Mouse (Mus musculus) brown adipose tissue, adult 24 weeks (tissue): ENCODE data around the gene Ank3. TPM values are rescaled to one million over a fixed set of nuclear protein-coding genes. Genes with fewer than 3 reads are reported as not detected.

ENCODE experiments used
- H3K27ac ChIP-seq: fragments of 200-500 bp; replicated peaks from 2 replicates; pipeline ENCODE4 v1.5.1; 2012; ENCODE audit warnings: low read depth, mild to moderate bottlenecking, low read length
- H3K4me1 ChIP-seq: fragments of 200-500 bp; 2 replicates; pipeline ENCODE4 v1.6.1; 2012; ENCODE audit warnings: low read length, mixed read lengths; ENCODE audit not compliant: control insufficient read depth, insufficient read depth, insufficient read length
- H3K4me3 ChIP-seq: fragments of 200-500 bp; 2 replicates; pipeline ENCODE4 v1.5.1; 2012; ENCODE audit warnings: low read depth, mild to moderate bottlenecking, low read length, moderate library complexity; ENCODE audit not compliant: insufficient read depth
- polyA plus RNA-seq: library from polyadenylated mRNA; stranded (reverse); fragments of >200 nt; gene quantifications from 2 replicates; pipeline ENCODE4 v1.2.4, GENCODE M21; 2012; ENCODE audit not compliant: missing spikeins, insufficient read depth, insufficient read length

Gene Ank3
- polyA plus RNA-seq, 1 experiment = 6.5 TPM

DNA sequence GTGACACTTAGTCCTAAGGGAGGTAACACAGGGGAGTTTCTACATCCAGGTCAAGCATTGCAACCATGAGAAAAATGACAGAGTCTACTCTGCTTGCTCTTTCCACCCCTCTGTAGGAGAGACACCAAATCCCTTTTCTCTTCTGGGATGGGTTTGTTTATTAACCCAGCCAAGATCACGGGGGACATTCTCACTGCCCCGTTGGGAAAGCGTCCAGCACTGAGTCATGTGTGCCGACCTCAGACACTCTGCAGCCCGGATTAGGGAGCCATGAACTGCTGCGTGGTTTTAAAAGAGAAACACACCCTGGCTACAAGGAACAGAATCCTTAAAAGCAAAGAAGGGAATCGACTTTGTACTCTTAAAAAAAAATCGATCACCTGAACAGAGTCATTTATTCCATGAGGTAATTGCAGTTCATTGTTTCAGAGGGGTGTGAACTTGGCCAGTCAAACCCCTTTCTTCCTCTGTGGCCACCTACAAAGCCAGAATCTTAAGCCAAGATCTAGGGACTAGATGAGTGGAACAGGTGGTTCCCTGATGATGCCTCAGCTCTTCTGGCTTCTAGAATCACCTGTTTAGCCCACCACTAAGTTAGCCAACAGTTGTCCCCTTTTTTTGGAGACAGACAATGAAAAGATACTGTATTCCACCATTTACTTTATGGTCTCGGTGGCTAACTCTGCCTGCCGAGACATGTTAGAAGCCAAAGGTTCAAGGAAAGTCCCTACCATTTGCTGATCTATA is 518.3 kb downstream of the Ank3 start:
- Histone ChIP-seq H3K27ac (no peak overlapping the region), H3K4me1 (peaks cover 8% of the 10 kb centered on the region; the same call in 1 of the 2 replicates), H3K4me3 (no peak overlapping the region)

- Histone ChIP-seq H3K27ac (no peak overlapping the region), H3K4me1 (peaks cover 8% of the 10 kb centered on the region; the same call in 1 of the 2 replicates), H3K4me3 (no peak overlapping the region)
These were observed 519.1 kb downstream of the Ank3 start for GRCm38 (mm10) chr10:69917711-69918110.

GRCm38 (mm10) chr10:69918461-69919151 is 520.0 kb downstream of the Ank3 start:
- no peak overlapping the region for H3K27ac ChIP-seq
- H3K4me1 ChIP-seq = peaks cover 8% of the 10 kb centered on the region; the same call in 1 of the 2 replicates
- no peak overlapping the region for H3K4me3 ChIP-seq

- H3K4me3 ChIP-seq = no peak overlapping the region
- no peak overlapping the region for H3K27ac ChIP-seq
- H3K4me1 ChIP-seq = peaks cover 8% of the 10 kb centered on the region; the same call in 1 of the 2 replicates
These were observed 520.5 kb downstream of the Ank3 start for GRCm38 (mm10) chr10:69919152-69919492.

- no peak overlapping the region for H3K4me3 ChIP-seq
- H3K4me1 ChIP-seq = peaks cover 8% of the 10 kb centered on the region; the same call in 1 of the 2 replicates
- no peak overlapping the region for H3K27ac ChIP-seq
These were observed 521.2 kb downstream of the Ank3 start for GRCm38 (mm10) chr10:69919746-69920145.

DNA sequence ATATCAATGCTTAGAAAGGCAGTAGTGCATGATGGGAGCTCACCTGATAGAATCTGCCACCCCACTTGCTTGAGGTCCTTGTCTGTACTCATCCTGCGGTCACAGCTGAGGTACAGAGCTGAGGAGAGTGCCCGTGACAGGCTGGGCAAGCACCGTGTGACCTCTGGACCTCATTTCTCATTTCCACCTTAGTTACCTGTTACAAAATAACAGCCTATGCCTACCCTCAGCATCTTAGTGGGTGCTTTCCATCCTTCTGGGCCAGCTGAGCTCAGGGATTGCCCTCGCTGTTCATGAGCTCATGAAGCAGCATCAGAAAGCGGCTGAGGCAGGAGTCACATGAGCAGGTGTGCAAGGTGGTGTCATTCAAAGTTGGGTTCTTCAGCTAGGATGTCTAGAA is 523.5 kb downstream of the Ank3 start:
- Histone ChIP-seq H3K4me3 (no peak overlapping the region), H3K27ac (no peak overlapping the region), H3K4me1 (0 out of 2 replicates have a peak, but pooled peaks cover 3% of the 10 kb centered on the region)

DNA sequence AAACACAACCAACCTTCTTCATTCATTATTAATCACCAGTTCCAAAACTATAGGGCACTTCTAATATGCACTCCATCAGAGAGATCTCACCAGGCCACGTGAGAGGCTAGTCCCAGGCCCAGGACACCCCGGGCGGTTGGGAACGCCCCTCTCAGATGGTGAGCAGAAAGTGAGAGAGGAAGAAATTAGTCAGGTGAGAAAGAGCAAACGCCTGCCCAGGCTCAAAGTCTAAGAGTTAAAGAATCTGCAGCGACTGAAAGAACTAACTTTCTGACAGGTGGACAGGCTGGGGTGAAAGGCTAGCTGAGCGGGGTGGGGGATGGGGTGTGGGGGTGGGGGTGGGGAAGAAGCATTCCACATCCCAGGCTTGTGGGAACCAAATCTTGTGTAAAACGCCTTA is 525.2 kb downstream of the Ank3 start:
- no peaks in the 10 kb centered on the region for H3K4me1 ChIP-seq
- H3K4me3 ChIP-seq = no peak overlapping the region
- no peak overlapping the region for H3K27ac ChIP-seq

- no peaks in the 10 kb centered on the region for H3K4me1 ChIP-seq
- H3K4me3 ChIP-seq = peak overlapping the region; percentile 35
- no peak overlapping the region for H3K27ac ChIP-seq
These were observed 525.7 kb downstream of the Ank3 start for GRCm38 (mm10) chr10:69924321-69924720.

DNA sequence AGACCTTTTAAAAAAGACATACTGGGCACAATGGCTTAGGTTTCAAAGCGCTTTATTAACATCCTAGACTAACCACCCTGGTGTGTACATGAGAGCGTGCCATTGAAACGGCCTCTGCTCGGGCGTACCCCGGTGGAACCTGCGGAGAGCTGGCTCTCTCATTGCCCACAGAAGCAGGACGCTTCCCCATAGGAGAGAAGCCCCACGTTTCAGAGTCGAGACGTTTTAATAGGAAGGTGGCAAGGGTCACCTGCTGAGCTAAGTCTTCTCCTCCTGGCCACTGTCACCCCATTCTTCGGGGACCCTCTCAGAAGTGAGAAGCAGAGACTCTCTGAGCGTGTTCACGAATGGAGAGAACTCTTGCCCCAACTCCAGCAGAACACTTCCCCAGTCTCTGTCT is 526.3 kb downstream of the Ank3 start:
- Histone ChIP-seq H3K27ac (no peak overlapping the region), H3K4me1 (no peaks in the 10 kb centered on the region), H3K4me3 (peak overlapping the region; percentile 34)

GRCm38 (mm10) chr10:69925285-69926157 is 526.9 kb downstream of the Ank3 start:
- no peaks in the 10 kb centered on the region for H3K4me1 ChIP-seq
- H3K4me3 ChIP-seq = peak overlapping the region; percentile 34
- no peak overlapping the region for H3K27ac ChIP-seq

DNA sequence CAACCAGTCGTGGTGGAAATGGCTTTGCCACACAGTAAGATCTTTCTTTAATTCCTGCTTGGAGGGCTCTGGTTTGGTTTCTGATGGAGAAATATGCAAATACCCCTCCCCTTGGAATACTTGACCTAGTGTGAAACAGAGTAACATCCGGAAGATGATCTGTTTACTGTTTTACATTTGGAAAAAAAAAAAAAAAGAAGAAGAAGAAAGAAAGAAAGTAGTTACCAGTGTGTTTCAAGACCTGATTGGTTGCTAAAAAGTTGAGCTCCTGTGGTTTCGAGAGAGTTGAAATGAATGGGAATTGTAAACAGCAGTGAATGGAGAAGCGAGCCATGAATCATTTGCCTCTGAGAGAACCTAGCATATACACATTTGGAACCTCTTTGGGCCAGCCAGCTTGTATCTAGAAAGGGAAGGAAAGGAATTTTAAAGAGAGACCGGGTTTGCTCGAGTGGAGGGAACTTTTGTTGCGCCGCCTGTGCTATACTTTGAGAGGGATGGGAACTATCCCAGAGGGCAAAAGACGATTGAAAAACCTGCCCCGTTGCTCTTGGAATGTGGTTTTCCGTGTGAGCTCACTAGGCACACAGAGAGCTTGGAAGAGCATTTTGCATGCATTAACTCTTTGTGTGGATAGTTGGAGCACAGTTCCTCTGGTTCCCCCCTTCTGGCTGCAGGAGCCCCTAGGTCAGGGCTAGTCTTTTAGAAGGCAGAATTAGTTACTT is 527.7 kb downstream of the Ank3 start:
- Histone ChIP-seq H3K4me3 (peak overlapping the region; percentile 34), H3K4me1 (no peaks in the 10 kb centered on the region), H3K27ac (no peak overlapping the region)

GRCm38 (mm10) chr10:69927012-69927411 is 528.4 kb downstream of the Ank3 start:
- H3K4me1 ChIP-seq = no peaks in the 10 kb centered on the region
- no peak overlapping the region for H3K4me3 ChIP-seq
- H3K27ac ChIP-seq = no peak overlapping the region

DNA sequence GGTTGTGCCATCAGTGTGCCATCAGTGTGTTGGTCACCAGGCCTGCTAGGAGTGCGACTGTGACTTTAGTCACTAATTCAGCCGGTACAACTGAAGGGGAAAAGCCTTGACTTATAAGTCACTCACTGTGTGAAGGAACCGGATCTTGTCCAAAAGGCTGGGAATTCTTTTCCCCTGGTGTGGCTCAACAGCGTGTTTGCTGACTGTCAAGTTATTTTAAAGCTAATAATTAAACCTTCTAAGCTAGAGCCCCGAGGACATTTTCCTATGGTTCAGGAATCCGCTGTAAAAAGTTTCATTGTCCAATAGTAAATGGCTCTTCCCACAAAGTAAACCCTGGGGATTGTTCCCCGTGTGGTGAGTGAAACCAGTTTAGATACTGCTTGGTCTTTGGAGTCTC is 529.8 kb downstream of the Ank3 start:
- Histone ChIP-seq H3K4me3 (no peak overlapping the region), H3K27ac (no peak overlapping the region)

GRCm38 (mm10) chr10:69930503-69930902 is 531.9 kb downstream of the Ank3 start:
- Histone ChIP-seq H3K4me1 (no peaks in the 10 kb centered on the region), H3K4me3 (no peak overlapping the region), H3K27ac (no peak overlapping the region)

More for the DNA sequence above, 529.8 kb downstream of the Ank3 start:
- H3K4me1 ChIP-seq = no peaks in the 10 kb centered on the region
